Mouse (Mus musculus): ENCODE data around the gene Nrgn. TPM values are rescaled to one million over a fixed set of nuclear protein-coding genes. Genes with fewer than 3 reads are reported as not detected.

Gene Nrgn
- total RNA-seq (2021): 0.86 and 1.4 TPM in 2 replicates
- long read RNA-seq, partial matches to known transcripts: 0 of 1 reads
- long read RNA-seq, other reads (novel, unspliced or antisense): 1 of 1 reads

DNA sequence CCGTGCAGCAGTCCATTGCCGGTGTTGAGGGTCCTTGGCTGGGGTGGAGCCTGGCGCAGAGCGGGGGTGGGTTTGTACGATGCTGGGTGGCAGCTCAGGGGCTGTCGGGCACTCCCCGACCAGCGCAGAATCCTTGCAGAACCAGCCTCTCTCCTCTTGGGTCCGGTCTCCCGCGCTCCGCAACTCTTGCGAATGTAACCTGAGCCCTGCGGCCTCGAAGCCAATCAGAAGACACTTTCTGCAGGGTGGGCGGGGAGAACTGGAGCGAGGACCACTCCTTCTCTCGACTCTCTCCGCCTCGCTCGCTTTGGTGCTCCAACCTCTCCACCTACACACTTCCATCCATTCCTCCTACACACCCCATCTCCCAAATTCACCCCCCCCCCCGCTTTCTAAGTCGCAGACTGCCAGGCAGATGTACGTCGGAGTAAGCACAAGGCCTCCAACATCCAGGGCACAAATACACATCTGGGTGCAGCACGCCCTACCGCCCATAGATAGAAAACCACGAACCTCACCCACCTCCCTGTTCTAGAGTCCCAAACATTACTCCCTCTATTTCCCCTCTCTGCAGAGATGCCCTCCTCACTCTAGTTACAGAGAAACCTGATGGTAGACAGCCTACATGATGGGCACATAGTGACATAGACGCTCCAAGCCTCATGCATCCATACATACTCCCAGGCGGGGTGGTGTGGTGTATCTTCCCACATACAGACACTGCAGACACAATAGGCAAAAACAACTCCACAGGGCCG is at the start of gene Nrgn:
Nrgn (minus strand) TSS at position 369 of the 758 bp plus-strand sequence.
- DNase-seq: peak; percentile 75

DNA sequence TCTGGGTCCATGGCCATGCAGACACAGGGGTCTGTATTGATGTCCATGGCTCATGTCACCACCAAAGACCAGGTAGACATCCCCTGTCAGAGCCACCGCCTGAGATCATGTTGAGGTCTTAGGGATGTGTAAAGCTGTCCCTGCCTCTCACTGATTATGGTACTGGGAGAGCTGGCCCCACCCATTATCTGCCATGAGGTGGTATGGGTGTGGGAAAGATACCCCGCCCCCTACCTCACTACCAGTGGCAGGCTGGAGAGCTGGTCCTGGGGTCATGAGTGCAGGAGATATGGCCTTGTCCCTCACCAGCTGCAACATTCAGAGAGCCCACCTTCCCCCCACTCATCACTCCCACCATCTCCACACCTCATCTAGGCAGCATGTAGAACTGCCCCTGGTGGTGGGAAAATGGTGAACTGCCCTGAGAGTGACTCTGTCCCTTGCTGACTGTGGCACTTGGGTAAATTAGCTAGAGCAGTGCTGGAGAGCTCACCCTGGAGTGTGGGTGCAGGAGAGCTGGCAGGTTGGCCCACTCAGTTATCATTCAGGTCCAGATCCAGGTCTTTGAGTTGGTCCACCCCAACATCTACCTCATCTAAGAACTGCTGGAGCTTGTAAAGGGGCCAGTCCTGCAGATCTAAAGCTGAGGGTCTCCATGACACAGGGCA is 48.0 kb upstream of the Nrgn start:
- no peak for DNase-seq

DNA sequence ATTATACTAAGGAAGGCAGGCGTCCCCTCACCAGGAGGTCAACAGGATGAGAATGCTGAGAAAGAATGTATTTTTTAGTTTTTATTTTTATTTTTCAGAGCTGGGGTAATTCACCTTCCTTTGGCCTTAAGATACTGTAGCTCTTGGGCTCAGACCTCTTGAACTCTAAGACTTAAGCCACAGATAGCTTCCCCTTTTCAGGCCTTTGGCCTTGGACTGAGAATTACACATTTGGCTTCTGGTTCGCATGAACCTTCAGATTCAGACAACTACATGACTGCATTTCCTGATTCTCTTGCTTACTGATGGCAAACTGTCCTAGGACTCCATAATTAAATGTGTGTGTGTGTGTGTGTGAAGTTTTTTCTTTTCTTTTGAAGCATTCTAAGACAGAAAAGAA is 45.9 kb upstream of the Nrgn start:
- no peak for DNase-seq

DNA sequence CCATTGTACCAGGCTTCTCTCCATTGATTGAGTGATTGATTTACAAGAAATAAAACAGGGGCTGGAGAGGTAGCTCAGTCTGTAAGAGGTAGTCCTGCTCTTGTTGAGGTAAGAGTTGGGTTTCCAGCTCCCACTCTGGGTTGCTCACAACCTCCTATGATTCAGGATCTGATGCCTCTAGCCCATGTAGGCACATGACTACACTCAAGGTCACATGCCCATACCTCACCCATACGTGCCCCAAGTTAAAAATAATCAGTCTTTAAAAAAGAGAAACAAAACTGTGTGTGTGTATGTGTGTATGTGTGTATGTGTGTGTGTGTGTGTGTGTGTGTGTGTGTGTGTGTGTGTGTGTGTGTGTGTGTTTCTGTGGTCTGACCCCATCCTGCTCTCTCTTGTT is 42.9 kb upstream of the Nrgn start:
- no peak for DNase-seq

DNA sequence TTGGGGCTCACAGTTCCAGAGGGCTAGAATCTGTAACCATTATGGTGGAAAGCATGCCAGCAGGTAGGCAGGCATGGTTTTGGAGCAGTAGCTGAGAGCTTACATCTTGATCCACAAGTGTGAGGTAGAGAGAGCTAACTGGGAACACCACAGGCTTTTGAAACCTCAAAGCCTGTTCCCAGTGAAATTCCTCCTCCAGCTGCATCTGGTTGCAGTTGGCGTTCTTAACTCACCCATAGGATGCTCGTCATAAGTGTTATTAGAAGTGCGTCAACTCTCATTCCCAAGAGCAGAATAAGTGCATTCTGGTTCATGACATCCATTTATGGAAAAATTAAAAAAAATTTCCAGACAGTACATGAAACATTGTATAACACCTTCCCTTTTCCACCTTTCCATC is 41.0 kb upstream of the Nrgn start:
- DNase-seq: no peak

DNA sequence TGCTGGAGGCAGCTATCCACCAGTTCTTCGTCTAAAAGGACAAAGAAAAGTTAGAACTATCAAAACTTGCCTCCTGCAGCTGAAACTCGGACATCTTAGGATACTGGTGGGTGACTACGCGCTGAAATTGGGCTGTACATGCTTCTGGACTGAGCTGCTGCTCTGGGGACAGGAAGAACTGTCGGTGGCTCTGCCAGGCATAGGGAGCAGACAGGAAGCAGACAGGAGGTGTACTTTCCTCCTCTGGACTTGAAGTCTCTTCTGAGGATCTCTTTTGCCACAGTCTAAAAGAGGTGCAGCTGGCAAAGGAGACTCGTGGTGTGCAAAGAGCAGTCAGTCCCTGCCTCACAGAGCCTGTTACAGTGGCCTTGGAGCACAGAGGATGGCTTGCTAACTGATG is 39.9 kb upstream of the Nrgn start:
- DNase-seq: no peak

DNA sequence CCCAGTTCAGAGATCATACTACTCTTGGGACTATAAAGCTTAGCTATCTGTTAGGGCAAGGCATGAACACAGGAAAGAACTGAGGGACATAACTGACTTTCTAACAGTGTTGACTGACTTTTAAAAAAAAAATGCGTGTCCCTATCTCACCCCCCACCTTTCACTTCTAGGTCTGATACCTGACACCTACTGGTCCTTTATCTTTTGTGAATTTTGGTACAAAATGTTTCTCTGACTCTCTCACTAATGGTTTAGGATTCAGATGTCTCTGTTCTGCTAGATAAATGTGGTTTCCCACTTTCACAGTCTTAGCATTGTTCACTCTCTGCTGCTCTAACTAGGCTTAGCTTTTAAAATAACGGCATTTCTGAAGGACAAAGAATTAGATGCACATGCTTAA is 39.3 kb upstream of the Nrgn start:
- no peak for DNase-seq

DNA sequence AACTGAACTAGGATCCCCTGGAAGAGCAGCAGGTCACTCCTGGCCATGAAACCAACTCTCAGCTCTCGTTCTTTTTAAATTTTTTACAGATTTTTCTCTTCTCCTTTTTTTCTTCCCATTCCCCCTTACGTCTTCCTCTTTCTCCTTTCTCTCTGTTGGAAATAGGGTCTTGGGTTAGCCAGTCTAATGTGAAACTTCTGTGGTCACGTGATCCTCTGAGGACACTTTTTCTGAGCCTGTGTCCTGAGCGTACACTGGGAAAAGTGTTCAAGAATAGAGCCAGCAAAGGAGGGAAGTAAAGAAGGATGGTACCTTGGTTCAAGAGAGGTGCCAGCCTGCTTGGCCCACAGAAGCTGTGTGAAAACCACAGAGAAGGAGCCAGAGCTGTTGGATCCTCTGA is 37.7 kb upstream of the Nrgn start:
- DNase-seq: no peak

DNA sequence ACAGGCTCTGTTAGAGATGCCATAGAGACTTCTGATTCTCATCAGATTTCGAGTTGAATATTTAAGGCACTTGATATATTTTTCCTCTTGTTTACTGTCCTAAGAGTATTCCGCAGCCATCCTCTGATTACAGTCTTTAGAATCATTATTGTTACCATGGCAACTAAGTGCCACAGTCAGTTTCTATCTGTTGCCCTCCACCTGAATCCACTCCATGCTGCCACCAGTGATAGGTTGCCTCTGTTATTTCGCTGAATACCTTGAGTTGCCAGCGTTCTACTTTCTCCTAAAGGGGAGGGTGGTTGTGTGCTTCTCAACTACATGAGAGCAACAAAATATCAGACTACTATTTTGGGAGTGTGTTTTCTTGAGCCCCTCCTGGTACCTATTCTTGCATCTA is 34.0 kb upstream of the Nrgn start:
- DNase-seq: no peak

DNA sequence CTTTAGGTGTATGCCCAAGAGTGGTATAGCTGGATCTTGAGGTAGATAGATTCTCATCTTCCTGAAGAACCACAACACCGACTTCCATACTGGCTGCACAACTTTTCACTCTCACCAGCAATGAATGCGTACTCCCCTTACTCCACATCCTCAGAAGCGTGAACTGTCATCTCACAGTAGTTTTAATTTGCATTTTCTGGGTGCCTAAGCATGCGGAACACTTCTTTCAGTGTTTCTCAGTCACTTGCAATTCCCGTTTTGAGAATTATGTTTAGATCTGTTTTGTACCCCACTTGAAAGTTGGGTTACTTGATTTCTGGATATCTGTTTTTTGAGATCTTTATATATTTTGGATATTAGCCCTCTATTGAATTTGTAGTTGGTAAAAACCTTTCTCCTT is 30.9 kb upstream of the Nrgn start:
- no peak for DNase-seq

DNA sequence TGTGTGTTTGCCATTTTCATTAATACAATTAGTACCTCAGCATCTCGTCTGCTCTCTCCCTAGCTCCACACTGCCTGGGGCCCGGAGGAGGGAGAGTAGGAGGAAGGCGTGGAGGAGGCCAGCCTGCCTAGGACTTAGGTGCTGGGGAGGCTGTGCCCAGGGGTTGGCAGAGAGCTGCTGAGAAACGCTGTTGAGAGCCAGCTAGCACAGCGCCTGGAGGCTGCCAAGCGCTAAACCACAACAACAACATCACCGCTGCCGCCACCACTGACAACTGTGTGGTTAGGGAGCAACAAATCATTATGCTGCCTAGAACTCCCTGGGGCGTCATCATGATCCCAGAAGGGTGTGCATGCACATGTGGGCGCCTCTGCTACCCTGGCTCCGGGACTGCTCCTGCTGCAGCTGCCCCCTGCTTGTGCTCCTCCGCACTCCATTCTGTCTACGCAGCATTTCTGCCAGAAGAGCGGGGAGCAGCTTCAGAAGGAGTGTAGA is 23.8 kb upstream of the Nrgn start:
- DNase-seq: peak; percentile 24

DNA sequence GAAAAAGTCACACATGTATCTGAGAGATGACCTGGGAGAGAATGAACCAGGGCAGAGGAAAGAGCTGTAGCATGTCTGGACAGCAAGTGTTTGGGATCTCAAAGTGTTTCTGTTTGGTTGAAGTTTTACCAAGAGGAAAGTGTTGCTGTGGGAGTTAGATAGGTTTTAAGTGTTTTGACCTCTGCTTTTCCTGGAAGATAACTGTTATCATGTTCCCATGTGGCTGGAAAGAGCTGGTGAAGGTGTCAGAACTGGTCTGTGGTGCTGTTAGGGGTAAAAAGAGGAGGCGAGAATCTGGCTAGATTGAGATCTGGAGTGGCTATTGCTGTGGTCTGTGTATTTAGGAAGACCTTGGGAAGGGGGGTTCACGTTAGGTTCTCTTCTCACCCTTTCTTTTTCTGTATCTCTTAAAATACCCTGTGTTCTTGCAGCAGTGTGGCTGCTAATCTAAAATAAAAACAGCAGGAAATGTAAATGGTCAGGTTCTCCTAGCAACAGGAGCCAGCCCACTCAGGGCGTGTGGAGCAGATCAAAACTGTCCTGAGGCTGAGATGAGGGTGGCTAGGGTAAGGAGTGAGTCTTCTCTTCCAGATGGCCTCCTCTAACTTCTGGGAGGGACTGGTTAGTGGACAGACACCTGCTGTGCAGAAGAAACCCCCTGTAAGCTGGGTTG is 19.6 kb upstream of the Nrgn start:
- no peak for DNase-seq

DNA sequence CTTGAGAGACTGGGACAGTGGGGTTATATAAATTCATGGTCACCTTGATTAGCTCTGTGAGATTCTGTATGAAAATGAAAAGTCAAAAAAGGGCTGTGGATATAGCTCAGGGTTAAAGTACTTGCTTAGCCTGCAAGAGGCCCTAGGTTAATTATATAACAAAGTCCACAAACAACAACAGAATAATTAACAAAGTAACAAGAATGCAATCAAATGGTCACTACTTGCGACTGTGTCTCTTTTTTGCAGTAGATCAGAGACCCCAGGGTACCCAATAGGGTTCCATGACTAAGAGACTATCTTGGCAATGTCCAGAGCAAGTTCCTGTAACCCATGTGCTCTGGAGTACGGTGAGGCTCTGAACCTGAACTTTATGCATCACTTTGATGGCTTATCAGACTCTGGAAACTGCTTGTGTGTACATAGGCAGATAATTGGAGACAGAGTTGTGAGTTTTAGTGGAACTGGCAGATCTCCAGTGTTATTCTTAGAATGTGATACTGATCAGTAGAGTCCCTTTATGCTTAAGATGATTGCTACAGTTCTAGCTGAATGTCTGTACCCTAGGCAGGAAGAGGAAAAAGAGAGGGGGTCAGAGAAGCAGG is 16.6 kb upstream of the Nrgn start:
- no peak for DNase-seq

DNA sequence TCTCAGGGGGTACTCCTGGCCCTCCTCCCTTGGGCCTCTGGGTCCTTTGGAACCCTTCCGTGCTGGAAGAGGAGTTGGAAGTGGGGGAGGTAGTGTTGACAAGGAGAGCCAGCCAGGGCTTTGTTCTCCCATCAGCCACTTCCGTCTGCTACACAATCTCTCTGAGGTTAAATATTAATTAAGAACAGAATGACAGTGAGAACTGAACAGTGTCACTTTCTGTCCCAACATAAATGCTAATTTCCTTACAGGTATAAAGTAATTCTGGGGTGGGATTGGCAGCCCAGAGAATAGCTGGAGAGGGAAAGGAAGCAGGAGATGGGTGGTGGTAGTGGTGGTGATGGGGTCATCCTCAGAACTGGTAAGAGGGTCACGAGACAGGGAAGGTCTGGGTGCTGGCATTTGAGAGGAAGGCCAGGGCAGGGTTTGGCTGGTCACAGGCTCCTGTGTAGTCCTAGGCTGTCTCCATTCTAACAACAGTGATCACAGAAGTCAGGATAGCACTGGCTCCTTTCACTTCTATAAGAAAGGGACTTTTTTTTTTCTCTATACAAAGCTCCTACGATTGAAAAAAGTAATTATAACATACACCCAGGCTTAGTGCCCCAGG is 16.0 kb upstream of the Nrgn start:
- DNase-seq: no peak

DNA sequence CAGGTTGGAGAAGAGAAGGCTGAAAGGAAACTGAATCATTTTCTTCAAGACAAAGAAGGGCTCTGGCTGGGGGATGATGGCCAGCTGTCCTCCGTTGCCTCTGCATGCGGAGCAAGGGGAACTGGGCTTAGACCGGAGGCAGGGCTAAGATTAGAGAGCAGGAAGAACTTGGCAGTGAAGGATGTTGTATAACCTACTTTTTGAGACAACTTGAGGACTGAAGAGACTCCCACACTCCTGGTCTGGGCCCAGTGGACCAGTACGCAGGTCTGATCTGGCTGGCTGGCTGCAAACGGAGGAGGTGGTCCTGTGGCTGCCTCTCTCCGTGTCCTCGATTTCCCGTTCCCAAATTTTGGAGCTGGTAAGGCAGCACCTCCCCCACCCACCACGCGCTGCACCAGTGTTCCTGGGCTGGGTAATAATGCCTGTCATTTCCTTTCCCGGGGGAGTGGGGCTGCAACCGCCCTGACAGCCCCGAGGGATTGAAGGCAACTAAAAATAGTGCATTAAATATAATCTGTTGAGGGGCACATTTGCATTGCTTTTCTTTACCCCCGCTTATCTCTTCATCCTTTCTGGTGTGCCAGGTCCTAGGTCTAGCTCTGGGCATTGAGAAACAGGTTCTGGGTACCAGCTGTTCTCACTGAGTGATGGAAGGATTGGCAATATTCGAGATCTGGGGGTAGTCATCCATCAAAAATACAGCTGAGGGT is 15.3 kb upstream of the Nrgn start:
- DNase-seq: peak; percentile 17

DNA sequence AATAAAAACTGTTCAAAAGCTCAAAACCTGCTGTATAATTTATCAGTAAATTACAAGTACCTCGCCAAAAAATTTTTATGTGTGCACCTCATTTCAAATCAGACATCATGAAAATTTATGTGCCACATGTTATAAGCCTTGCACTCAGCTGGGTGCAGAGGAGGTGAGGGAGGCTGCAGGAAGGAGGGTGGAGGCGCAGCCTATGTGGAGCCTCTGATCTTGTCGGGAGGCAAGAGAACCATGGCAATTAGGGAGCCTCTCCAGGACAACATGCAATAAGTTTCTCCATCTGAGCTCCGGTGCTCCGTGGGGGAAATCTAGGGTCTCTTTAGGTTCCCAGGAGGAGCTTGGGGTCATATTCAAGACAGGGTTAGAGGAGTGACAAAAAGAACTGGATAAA is 14.8 kb upstream of the Nrgn start:
- no peak for DNase-seq

DNA sequence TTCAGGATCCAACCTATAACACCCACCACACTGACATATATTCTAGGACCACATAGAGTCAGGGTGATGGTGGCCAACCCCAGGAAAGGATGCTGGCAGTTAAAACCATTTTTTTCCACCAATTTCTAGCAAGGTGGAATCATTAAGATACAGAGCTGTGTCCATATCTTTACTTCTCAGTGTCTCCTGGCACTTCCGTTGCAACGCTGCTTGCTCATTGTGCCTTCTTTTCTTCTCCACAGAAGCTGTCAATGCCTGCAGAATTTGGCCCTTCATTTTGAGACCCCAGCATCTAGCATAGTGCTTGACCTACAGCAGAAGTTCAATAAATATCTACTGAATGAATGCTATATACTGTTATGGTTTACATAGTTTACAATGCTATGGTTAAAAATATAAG is 14.3 kb upstream of the Nrgn start:
- DNase-seq: no peak

DNA sequence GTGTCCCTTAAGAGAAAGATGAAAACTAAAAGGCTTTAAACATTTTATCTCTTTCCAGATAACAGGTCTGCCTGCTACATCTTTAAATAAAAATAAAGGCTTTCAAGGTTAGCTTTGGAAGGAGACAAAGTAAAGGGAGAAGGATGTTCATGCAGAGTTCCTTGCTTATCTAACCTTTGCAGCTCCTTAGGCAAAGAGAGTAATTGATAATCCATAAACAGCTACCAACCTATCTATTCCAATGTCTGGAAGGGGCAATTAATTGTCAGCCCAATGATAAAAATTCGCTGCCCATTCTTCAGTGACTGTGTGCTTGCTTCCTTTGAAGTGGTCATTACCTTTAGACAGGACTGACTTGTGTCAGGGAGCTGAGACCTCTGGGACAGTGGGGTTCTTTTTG is 11.1 kb upstream of the Nrgn start:
- DNase-seq: no peak

DNA sequence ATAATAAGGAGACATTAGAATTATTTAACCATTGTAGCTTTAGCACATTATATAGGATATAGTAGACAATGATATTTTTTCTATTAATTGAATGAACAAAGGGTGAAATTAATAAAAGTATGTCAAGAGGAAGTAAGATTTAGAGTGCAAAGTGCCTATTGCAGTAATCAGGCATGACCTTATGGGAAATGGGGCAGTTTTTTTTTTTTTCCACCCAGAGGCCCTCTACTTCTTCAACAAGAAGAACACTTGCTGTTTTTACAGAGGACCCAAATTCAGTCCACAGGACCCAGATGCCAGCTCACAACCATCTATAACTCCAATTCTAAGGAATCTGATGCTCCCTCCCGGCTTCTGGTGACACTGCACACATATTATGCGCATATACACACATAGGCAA is 7.9 kb upstream of the Nrgn start:
- DNase-seq: no peak

DNA sequence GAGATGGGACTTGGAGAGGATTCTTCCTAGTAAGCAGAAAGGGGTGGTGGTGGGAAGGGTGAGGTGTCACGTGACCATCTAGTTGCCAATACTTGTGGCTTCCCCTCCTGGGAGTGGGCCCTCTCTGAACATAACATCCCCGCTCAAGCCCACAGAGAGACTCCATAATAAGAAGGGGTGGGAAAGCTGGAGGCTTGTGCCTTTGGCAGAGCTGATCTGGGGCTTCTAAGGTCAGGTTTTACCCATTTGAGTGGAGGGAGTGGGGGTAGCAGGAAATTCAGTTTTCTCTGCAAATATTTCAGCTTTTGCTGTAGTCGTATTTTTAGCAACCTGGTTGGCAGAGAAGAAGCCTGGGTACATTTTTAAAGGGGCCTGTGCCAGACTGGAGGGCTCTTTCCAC is 3.7 kb upstream of the Nrgn start:
- no peak for DNase-seq

DNA sequence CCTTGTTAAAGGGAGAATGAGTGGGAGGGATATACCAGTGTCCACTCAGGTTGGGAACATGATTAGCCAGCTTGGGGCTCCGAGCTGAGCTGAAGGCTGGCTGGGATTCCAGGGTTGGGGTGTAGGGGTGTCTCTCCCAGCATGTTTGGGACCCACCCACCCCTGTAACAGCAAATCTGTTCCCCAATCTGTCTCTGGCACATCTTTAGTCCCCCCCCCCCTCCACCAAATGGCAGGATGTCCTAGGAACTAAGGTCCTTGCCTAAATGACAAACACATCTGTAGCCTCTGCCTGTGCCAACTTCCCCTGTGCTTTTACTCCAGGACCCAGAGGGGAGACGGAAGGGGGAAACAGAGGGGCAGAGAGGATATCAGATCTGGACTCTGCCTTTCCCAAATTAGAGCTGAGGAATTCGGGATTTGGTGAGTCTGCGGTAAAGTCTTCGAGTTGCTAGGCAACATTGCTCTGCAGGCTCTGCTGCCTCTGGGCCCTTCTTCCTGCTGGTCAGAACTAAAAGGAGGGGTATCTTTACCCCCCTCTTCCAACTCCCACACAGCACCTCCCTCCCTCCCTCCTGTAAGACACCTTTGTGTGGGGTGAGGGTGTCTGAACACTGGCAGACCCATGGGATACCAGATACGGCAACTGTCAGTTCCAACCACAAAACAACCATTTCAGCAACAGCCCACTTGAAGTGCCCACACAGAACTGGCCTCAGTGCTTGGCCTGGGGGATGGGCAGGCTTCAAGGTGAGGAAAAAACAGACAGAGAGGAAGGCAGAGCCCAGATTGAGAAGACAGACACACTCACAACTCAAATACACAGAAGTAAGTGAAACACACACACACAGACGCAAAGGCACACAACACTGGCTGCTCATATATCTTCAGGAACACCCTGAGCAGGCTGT is 2.4 kb upstream of the Nrgn start, which contains the start of gene Siae:
Siae (plus strand) TSS at position 861 of the 911 bp plus-strand sequence.
- no peak for DNase-seq

All from adrenal gland, postnatal 25 days (tissue).